Mouse (Mus musculus) stomach, embryonic 16.5 days (tissue): ENCODE data around the gene Tnni2. TPM values are rescaled to one million over a fixed set of nuclear protein-coding genes. Genes with fewer than 3 reads are reported as not detected.

Source experiments
- ATAC-seq: fragments of 200-750 bp; cut with Nextera tagmentation; 2 replicates; pipeline ENCODE4 v1.8.0; 2017; ENCODE audit warnings: moderate number of reproducible peaks, moderate TSS enrichment; ENCODE audit not compliant: insufficient read depth, low FRiP score
- H3K27ac ChIP-seq: fragments of 300-500 bp; sonication (generic); 2 replicates; pipeline ENCODE4 v1.5.1; 2014; ENCODE audit warnings: low read length
- H3K27me3 ChIP-seq: fragments of 300-500 bp; sonication (generic); 2 replicates; pipeline ENCODE4 v1.6.1; 2014; ENCODE audit warnings: low read length, control low read depth, mixed read lengths; ENCODE audit not compliant: control insufficient read depth, insufficient read depth
- H3K36me3 ChIP-seq: fragments of 300-500 bp; sonication (generic); 2 replicates; pipeline ENCODE4 v1.6.1; 2014; ENCODE audit warnings: low read length; ENCODE audit not compliant: control insufficient read depth, insufficient read depth
- H3K4me1 ChIP-seq: fragments of 300-500 bp; sonication (generic); 2 replicates; pipeline ENCODE4 v1.6.1; 2014; ENCODE audit warnings: low read length, control low read depth, mixed read lengths; ENCODE audit not compliant: control insufficient read depth, insufficient read depth
- H3K4me2 ChIP-seq: fragments of 300-500 bp; sonication (generic); 2 replicates; pipeline ENCODE4 v1.6.1; 2014; ENCODE audit warnings: low read depth, low read length, mixed read lengths
- H3K4me3 ChIP-seq: fragments of 300-500 bp; sonication (generic); replicated peaks from 2 replicates; pipeline ENCODE4 v1.5.1; 2014; ENCODE audit warnings: mild to moderate bottlenecking, low read length
- H3K9ac ChIP-seq: fragments of 300-500 bp; sonication (generic); 2 replicates; pipeline ENCODE4 v1.6.1; 2014; ENCODE audit warnings: low read length
- H3K9me3 ChIP-seq: fragments of 300-500 bp; sonication (generic); replicated peaks from 2 replicates; pipeline ENCODE4 v1.6.1; 2016; ENCODE audit warnings: low read length, control low read depth; ENCODE audit not compliant: control insufficient read depth
- WGBS: fragments of 180-500 bp; shearing (Covaris S2); extraction: QIAGEN DNeasy Blood & Tissue Kit; methylation state at CpG from one replicate; pipeline ENCODE4 v1.1.7; 2014; 5-methylcytosine and 5-hydroxymethylcytosine counted together
- polyA plus RNA-seq: library from polyadenylated mRNA; unstranded; fragments of >200 nt; fragmentation: Nextera tagmentation; extraction: Ambion mirVana; gene quantifications from 2 replicates; pipeline ENCODE4 v1.2.1, GENCODE M21; 2015

The Tnni2 gene
- polyA plus RNA-seq, 1 experiment from 2014 or later = 217 TPM

DNA sequence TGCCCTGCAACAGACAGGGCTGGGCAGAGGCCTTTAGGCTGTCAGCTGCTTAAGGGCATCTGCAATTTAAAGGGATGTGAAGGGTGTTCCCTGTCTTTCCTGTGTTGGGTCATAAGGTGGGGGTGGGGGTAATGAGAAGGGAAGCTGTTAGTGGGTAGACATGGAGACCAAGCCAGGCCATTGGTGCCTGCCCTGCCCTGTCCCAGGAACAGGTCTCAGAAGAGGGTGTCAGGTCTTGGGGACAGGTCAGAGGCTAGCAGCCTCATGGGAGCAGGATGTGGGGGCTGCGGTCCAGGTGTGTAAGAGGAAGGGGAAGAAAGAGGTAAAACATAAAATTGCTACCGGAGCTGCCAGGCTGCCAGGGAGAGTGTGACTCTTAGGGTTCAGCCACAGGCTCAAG, 19.8 kb downstream of the Tnni2 start:
- no peak for ATAC-seq

GRCm38 (mm10) chr7:142462190-142462589, 20.6 kb downstream of the Tnni2 start:
- Histone ChIP-seq H3K4me1 (peaks cover 12% of the 10 kb centered on the region; the same call in 1 of the 2 replicates), H3K36me3 (no peaks in the 10 kb centered on the region), H3K27ac (no peak overlapping the region; the same call in none of the 2 replicates), H3K9ac (no peak overlapping the region), H3K9me3 (no peaks in the 10 kb centered on the region), H3K4me2 (no peak overlapping the region), H3K27me3 (no peaks in the 10 kb centered on the region), H3K4me3 (no peak overlapping the region; the same call in 1 of the 2 replicates)
- WGBS = 71% methylated on average over 6 of the region's 6 CpGs
- no peak for ATAC-seq

More for the DNA sequence above, 19.8 kb downstream of the Tnni2 start:
- Histone ChIP-seq H3K4me1 (peaks cover 19% of the 10 kb centered on the region), H3K27me3 (no peaks in the 10 kb centered on the region), H3K4me3 (no peak overlapping the region; the same call in 1 of the 2 replicates), H3K9ac (no peak overlapping the region), H3K36me3 (no peaks in the 10 kb centered on the region), H3K9me3 (no peaks in the 10 kb centered on the region), H3K27ac (no peak overlapping the region), H3K4me2 (no peak overlapping the region)
- WGBS = 91% methylated on average over 2 of the region's 2 CpGs

GRCm38 (mm10) chr7:142462594-142463078, 21.0 kb downstream of the Tnni2 start:
- ATAC-seq = no peak
- Histone ChIP-seq H3K27ac (no peak overlapping the region; the same call in 1 of the 2 replicates), H3K9me3 (no peaks in the 10 kb centered on the region), H3K27me3 (no peaks in the 10 kb centered on the region), H3K36me3 (no peaks in the 10 kb centered on the region), H3K4me3 (no peak overlapping the region), H3K9ac (no peak overlapping the region), H3K4me1 (peaks cover 7% of the 10 kb centered on the region; the same call in 1 of the 2 replicates), H3K4me2 (no peak overlapping the region)
- 67% methylated on average over 4 of the region's 4 CpGs for WGBS

GRCm38 (mm10) chr7:142470171-142470691, 28.6 kb downstream of the Tnni2 start:
- Histone ChIP-seq H3K4me1 (peaks cover 26% of the 10 kb centered on the region), H3K27ac (peak overlapping the region; percentile 97), H3K27me3 (no peaks in the 10 kb centered on the region), H3K4me2 (no peak overlapping the region), H3K4me3 (no peak overlapping the region), H3K36me3 (no peaks in the 10 kb centered on the region), H3K9ac (peak overlapping the region; percentile 38; the same call in 1 of the 2 replicates), H3K9me3 (no peaks in the 10 kb centered on the region)
- WGBS = 65% methylated on average over 7 of the region's 7 CpGs
- no peak for ATAC-seq

- 16% methylated on average over 4 of the region's 4 CpGs for WGBS
- peak overlapping the region; percentile 80 for H3K9ac ChIP-seq
- H3K4me1 ChIP-seq = peaks cover 26% of the 10 kb centered on the region
- no peaks in the 10 kb centered on the region for H3K36me3 ChIP-seq
- peak overlapping the region; percentile 97 for H3K27ac ChIP-seq
- H3K4me2 ChIP-seq = peak overlapping the region; percentile 65
- ATAC-seq = peak; percentile 63; the same call in 1 of the 2 replicates
- H3K9me3 ChIP-seq = no peaks in the 10 kb centered on the region
- H3K27me3 ChIP-seq = no peaks in the 10 kb centered on the region
- H3K4me3 ChIP-seq = peak overlapping the region; percentile 48; the same call in 1 of the 2 replicates
These were observed 29.3 kb downstream of the Tnni2 start for GRCm38 (mm10) chr7:142470808-142471413.

DNA sequence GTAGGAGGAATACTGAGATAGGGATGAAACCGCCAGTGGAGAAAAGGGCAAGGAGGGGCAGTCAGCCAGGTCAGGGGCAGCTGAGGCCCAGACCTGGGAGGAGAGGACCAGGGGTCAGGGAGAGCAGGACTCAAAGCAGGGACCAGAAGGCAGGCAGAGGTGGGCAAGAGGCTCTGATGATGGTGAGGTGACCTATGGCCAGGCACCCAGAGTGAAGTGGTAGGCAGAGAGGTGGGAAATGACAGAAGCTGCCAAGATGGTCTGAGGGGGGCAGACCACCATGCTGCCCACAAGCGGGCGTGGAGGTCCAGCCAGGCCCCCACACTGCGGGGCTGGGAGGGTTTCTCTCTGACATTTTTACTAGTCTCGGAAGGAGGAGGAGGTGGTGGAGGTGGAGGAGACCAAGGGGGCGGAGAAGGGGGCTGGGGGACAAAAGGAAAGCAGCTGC, 29.8 kb downstream of the Tnni2 start:
- H3K27ac ChIP-seq = peak overlapping the region; percentile 97
- ATAC-seq = peak; percentile 8; the same call in 1 of the 2 replicates
- H3K4me1 ChIP-seq = peaks cover 26% of the 10 kb centered on the region
- H3K4me2 ChIP-seq = peak overlapping the region; percentile 65
- no peaks in the 10 kb centered on the region for H3K9me3 ChIP-seq
- H3K9ac ChIP-seq = peak overlapping the region; percentile 80
- 48% methylated on average over 6 of the region's 6 CpGs for WGBS
- peak overlapping the region; percentile 48 for H3K4me3 ChIP-seq
- no peaks in the 10 kb centered on the region for H3K27me3 ChIP-seq
- no peaks in the 10 kb centered on the region for H3K36me3 ChIP-seq

- Histone ChIP-seq H3K9ac (peak overlapping the region; percentile 80), H3K4me2 (peak overlapping the region; percentile 65), H3K9me3 (no peaks in the 10 kb centered on the region), H3K36me3 (no peaks in the 10 kb centered on the region), H3K4me1 (peaks cover 26% of the 10 kb centered on the region), H3K27me3 (no peaks in the 10 kb centered on the region), H3K4me3 (peak overlapping the region; percentile 48), H3K27ac (peak overlapping the region; percentile 97)
- ATAC-seq = no peak
- WGBS = 41% methylated on average over 15 of the region's 15 CpGs
These were observed 30.4 kb downstream of the Tnni2 start for GRCm38 (mm10) chr7:142471884-142472570.

DNA sequence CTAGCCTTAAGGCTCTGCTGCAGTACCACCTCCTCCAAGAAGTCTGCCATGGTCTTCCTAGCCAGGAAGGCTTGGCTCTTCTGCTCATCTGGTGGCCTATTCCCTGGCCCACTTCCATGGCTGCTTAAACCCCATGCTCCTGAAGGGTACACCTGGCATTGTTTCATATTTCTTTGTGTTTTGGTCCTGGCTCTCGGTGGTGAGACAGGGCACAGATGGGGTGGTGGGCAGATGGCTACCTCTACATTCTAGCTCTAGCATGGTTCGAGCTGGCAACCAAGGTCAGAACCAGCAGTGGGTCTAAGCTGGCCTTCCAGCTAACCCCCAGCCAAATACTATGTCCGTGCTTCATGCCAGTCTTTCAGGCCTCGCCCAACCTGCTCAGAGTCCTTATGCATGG, 31.3 kb downstream of the Tnni2 start:
- no peaks in the 10 kb centered on the region for H3K36me3 ChIP-seq
- H3K4me2 ChIP-seq = peak overlapping the region; percentile 65
- no peak for ATAC-seq
- peak overlapping the region; percentile 80 for H3K9ac ChIP-seq
- peaks cover 31% of the 10 kb centered on the region for H3K4me1 ChIP-seq
- H3K9me3 ChIP-seq = no peaks in the 10 kb centered on the region
- H3K4me3 ChIP-seq = peak overlapping the region; percentile 48
- WGBS = 86% methylated on average over 4 of the region's 4 CpGs
- peak overlapping the region; percentile 97 for H3K27ac ChIP-seq
- no peaks in the 10 kb centered on the region for H3K27me3 ChIP-seq

- Histone ChIP-seq H3K27me3 (no peaks in the 10 kb centered on the region), H3K4me1 (peaks cover 31% of the 10 kb centered on the region), H3K4me3 (peak overlapping the region; percentile 48), H3K9me3 (no peaks in the 10 kb centered on the region), H3K36me3 (no peaks in the 10 kb centered on the region), H3K4me2 (peak overlapping the region; percentile 65), H3K9ac (peak overlapping the region; percentile 80), H3K27ac (peak overlapping the region; percentile 97)
- no peak for ATAC-seq
- 76% methylated on average over 2 of the region's 2 CpGs for WGBS
These were observed 31.9 kb downstream of the Tnni2 start for GRCm38 (mm10) chr7:142473476-142473875.
